Mouse (Mus musculus) CH12.LX (cell line): ENCODE measurements around the gene Hlx. TPM values are rescaled to one million over a fixed set of nuclear protein-coding genes. Genes with fewer than 3 reads are reported as not detected.

ENCODE experiments used
- DNase-seq: peaks from one replicate; pipeline ENCODE4 v3.0.0-alpha.2; 2013; ENCODE audit errors: extremely low read depth
- H3K27ac ChIP-seq: 2 replicates; pipeline ENCODE4 v1.5.1; 2012; ENCODE audit warnings: low read depth, mild to moderate bottlenecking, control low read depth, moderate library complexity; ENCODE audit not compliant: insufficient read depth
- H3K27me3 ChIP-seq: replicated peaks from 2 replicates; pipeline ENCODE3; 2012; ENCODE audit warnings: inconsistent platforms
- H3K36me3 ChIP-seq, 2 experiments: replicated peaks in 1 of 2; 2 replicates each; pipeline versions ENCODE3 to v1.6.1; 2012; ENCODE audit warnings: inconsistent platforms in 1 of 2, low read length in 1 of 2, mild to moderate bottlenecking in 1 of 2, mixed read lengths in 1 of 2, moderate library complexity in 1 of 2; ENCODE audit not compliant: control insufficient read depth in 1 of 2, insufficient read depth in 1 of 2
- H3K4me1 ChIP-seq, 2 experiments: 2 replicates each; pipeline ENCODE4 v1.6.1; 2012; ENCODE audit warnings: inconsistent platforms in 1 of 2, moderate library complexity in 1 of 2; ENCODE audit not compliant: insufficient read depth in 2 of 2, control insufficient read depth in 1 of 2
- H3K4me2 ChIP-seq: 2 replicates; pipeline ENCODE4 v1.6.1; 2012; ENCODE audit warnings: low read depth, mild to moderate bottlenecking, control low read depth; ENCODE audit not compliant: poor library complexity, insufficient read depth, severe bottlenecking
- H3K4me3 ChIP-seq, 3 experiments: fragments of 150-350 bp in 1 of 3; sonication (generic) in 1 of 3; replicated peaks in 1 of 3; 2 replicates each; pipeline versions ENCODE3 to v1.5.1; 2011 to 2012; ENCODE audit warnings: low read depth in 2 of 3, low read length in 2 of 3, mild to moderate bottlenecking in 2 of 3, moderate library complexity in 2 of 3, control low read depth in 1 of 3, improper control_type of control experiment in 1 of 3, inconsistent platforms in 1 of 3, mixed read lengths in 1 of 3; ENCODE audit not compliant: poor library complexity in 1 of 3
- H3K79me2 ChIP-seq: replicated peaks from 2 replicates; pipeline ENCODE4 v1.6.1; 2012; ENCODE audit warnings: mild to moderate bottlenecking, moderate library complexity; ENCODE audit not compliant: control insufficient read depth, poor library complexity, insufficient read depth, severe bottlenecking; ENCODE audit errors: extremely low read depth
- H3K9ac ChIP-seq: 2 replicates; pipeline ENCODE4 v1.6.1; 2012; ENCODE audit warnings: low read depth, mild to moderate bottlenecking, control low read depth, moderate library complexity; ENCODE audit not compliant: insufficient read depth
- H3K9me3 ChIP-seq: replicated peaks from 2 replicates; pipeline ENCODE3; 2012; ENCODE audit warnings: low read length, inconsistent platforms, mixed read lengths
- CHD1 ChIP-seq: IDR thresholded peaks from 2 replicates; pipeline ENCODE4 v1.6.1; 2012; ENCODE audit warnings: low read depth, low read length, improper control_type of control experiment, inconsistent platforms
- E2F4 ChIP-seq: IDR thresholded peaks from 2 replicates; pipeline ENCODE4 v1.6.1; 2011; ENCODE audit warnings: low read depth, low read length, improper control_type of control experiment; ENCODE audit not compliant: insufficient replicate concordance
- ELF1 ChIP-seq: IDR thresholded peaks from 2 replicates; pipeline ENCODE4 v1.6.1; 2014; ENCODE audit warnings: low read depth, mild to moderate bottlenecking, inconsistent platforms, low read length, improper control_type of control experiment
- EP300 ChIP-seq: IDR thresholded peaks from 2 replicates; pipeline ENCODE4 v1.6.1; 2011; ENCODE audit warnings: low read length, improper control_type of control experiment
- GABPA ChIP-seq: IDR thresholded peaks from 2 replicates; pipeline ENCODE4 v1.6.1; 2012; ENCODE audit warnings: low read depth, low read length, improper control_type of control experiment, inconsistent platforms; ENCODE audit not compliant: insufficient replicate concordance
- IRF4 ChIP-seq: IDR thresholded peaks from 2 replicates; pipeline ENCODE4 v1.6.1; 2014; ENCODE audit warnings: low read depth, mild to moderate bottlenecking, inconsistent platforms, low read length, improper control_type of control experiment
- JUND ChIP-seq: conservative IDR thresholded peaks from 2 replicates; pipeline ENCODE4 v1.6.1; 2011; ENCODE audit warnings: low read depth, low read length, improper control_type of control experiment
- MAFK ChIP-seq: IDR thresholded peaks from 2 replicates; pipeline ENCODE4 v1.6.1; 2011; ENCODE audit warnings: low read length, improper control_type of control experiment; ENCODE audit not compliant: insufficient replicate concordance
- MAZ ChIP-seq: IDR thresholded peaks from 2 replicates; pipeline ENCODE4 v1.6.1; 2012; ENCODE audit warnings: low read depth, mild to moderate bottlenecking, inconsistent platforms, low read length, improper control_type of control experiment, moderate library complexity
- NRF1 ChIP-seq: IDR thresholded peaks from 2 replicates; pipeline ENCODE4 v1.6.1; 2014; ENCODE audit warnings: low read depth, mild to moderate bottlenecking, inconsistent platforms, low read length, improper control_type of control experiment, moderate library complexity
- PAX5 ChIP-seq: IDR thresholded peaks from 2 replicates; pipeline ENCODE4 v1.6.1; 2012; ENCODE audit warnings: low read length, inconsistent platforms, mixed read lengths
- RCOR1 ChIP-seq: conservative IDR thresholded peaks from 2 replicates; pipeline ENCODE4 v1.6.1; 2012; ENCODE audit warnings: low read depth, mild to moderate bottlenecking, inconsistent platforms, low read length, improper control_type of control experiment
- TCF12 ChIP-seq: IDR thresholded peaks from 2 replicates; pipeline ENCODE4 v1.6.1; 2014; ENCODE audit warnings: low read depth, mild to moderate bottlenecking, inconsistent platforms, low read length, improper control_type of control experiment
- UBTF ChIP-seq: IDR thresholded peaks from 2 replicates; pipeline ENCODE4 v1.6.1; 2012; ENCODE audit warnings: low read depth, mild to moderate bottlenecking, inconsistent platforms, low read length, improper control_type of control experiment, moderate library complexity
- USF1 ChIP-seq: IDR thresholded peaks from 2 replicates; pipeline ENCODE4 v1.6.1; 2014; ENCODE audit warnings: low read depth, mild to moderate bottlenecking, inconsistent platforms, low read length, improper control_type of control experiment
- USF2 ChIP-seq: conservative IDR thresholded peaks from 2 replicates; pipeline ENCODE4 v1.6.1; 2011; ENCODE audit warnings: low read depth, low read length, improper control_type of control experiment
- ZC3H11A ChIP-seq: IDR thresholded peaks from 2 replicates; pipeline ENCODE4 v1.6.1; 2012; ENCODE audit warnings: low read depth, mild to moderate bottlenecking, inconsistent platforms, low read length, improper control_type of control experiment
- ZKSCAN1 ChIP-seq: IDR thresholded peaks from 2 replicates; pipeline ENCODE4 v1.6.1; 2012; ENCODE audit warnings: low read depth, inconsistent platforms, low read length, improper control_type of control experiment, borderline replicate concordance
- ZMIZ1 ChIP-seq: IDR thresholded peaks from 2 replicates; pipeline ENCODE4 v1.6.1; 2012; ENCODE audit warnings: low read depth, mild to moderate bottlenecking, inconsistent platforms, low read length, improper control_type of control experiment
- ZNF384 ChIP-seq: IDR thresholded peaks from 2 replicates; pipeline ENCODE4 v1.6.1; 2012; ENCODE audit warnings: low read depth, low read length, improper control_type of control experiment, inconsistent platforms
- dilution Hi-C: fragments of 300-500 bp; cut with MboI; formaldehyde crosslinking; loops from 2 replicates; pipeline ENCODE4 v1.14.3; 2020; ENCODE audit warnings: low sequenced_read_pairs; ENCODE audit not compliant: extremely low pct_unique_long_range_greater_than_20kb, extremely low pct_ligation_motif_present
- in situ Hi-C: fragments of 300-500 bp; cut with MboI; formaldehyde crosslinking; loops from 3 replicates; pipeline ENCODE4 v1.14.3; 2019; ENCODE audit warnings: low sequenced_read_pairs, low pct_ligation_motif_present, low pct_unique_long_range_greater_than_20kb, mixed read lengths
- polyA plus RNA-seq: library from polyadenylated mRNA; unstranded; fragments of >175 nt; gene quantifications from 2 replicates; pipeline ENCODE4 v1.2.1, GENCODE M21; 2012; ENCODE audit warnings: low read depth; ENCODE audit not compliant: insufficient read length
- total RNA-seq, 2 experiments: library from RNA; depleted of rRNA; stranded (reverse); fragments of 300-350 nt in 1 of 2; fragments of >200 nt in 1 of 2; gene quantifications; 2 replicates each; pipeline ENCODE4 v1.2.3; 2012 to 2014

Hlx gene
- total and polyA plus RNA-seq, 3 experiments, result 0.34 to 1.1 (median 0.64) TPM

GRCm38 (mm10) chr1:184752671-184753070, 20.3 kb upstream of the Hlx start:
- no peak overlapping the region for H3K9ac ChIP-seq
- no peaks in the 10 kb centered on the region for H3K4me1 ChIP-seq
- no peaks in the 10 kb centered on the region for H3K36me3 ChIP-seq
- H3K27me3 ChIP-seq, result peaks cover 2% of the 10 kb centered on the region
- in situ Hi-C loops, result no loop called here
- H3K27ac ChIP-seq, result no peak overlapping the region
- H3K9me3 ChIP-seq, result peaks cover 4% of the 10 kb centered on the region
- no peak overlapping the region for H3K4me3 ChIP-seq
- TF ChIP-seq CHD1 (no peak), GABPA (no peak), TCF12 (no peak), RCOR1 (no peak)
- H3K4me2 ChIP-seq, result no peak overlapping the region
- H3K79me2 ChIP-seq, result no peaks in the 10 kb centered on the region
- no peak for DNase-seq
- dilution Hi-C loops, result no loop called here

- Histone ChIP-seq H3K36me3 (no peaks in the 10 kb centered on the region), H3K9me3 (peaks cover 4% of the 10 kb centered on the region), H3K4me3 (no peak overlapping the region), H3K27me3 (peaks cover 2% of the 10 kb centered on the region), H3K27ac (no peak overlapping the region), H3K79me2 (no peaks in the 10 kb centered on the region), H3K9ac (no peak overlapping the region), H3K4me2 (no peak overlapping the region), H3K4me1 (no peaks in the 10 kb centered on the region)
- TF ChIP-seq E2F4 (no peak), NRF1 (no peak), ELF1 (no peak), PAX5 (no peak), MAFK (no peak), JUND (no peak), ZC3H11A (no peak), ZNF384 (no peak), TCF12 (no peak), ZKSCAN1 (no peak), USF2 (no peak), ZMIZ1 (no peak), CHD1 (no peak), MAZ (no peak), EP300 (no peak), USF1 (no peak), UBTF (no peak), IRF4 (no peak)
- in situ Hi-C loops, result no loop called here
- dilution Hi-C loops, result no loop called here
- DNase-seq, result no peak
Observed at GRCm38 (mm10) chr1:184750114-184750664, 17.8 kb upstream of the Hlx start.
